Mouse (Mus musculus) forebrain, postnatal 0 days (tissue): ENCODE results near the gene Dnah7c. TPM values are rescaled to one million over a fixed set of nuclear protein-coding genes. Genes with fewer than 3 reads are reported as not detected.
A peak's percentile ranks its signal among the peaks of the same experiment; 100 is the strongest.
"Not testable (repeated sequence)": the region's sequence is repeated elsewhere in the genome, so short reads cannot be mapped to it uniquely, and the experiment has no call there.

Experiments
- ATAC-seq: fragments of 200-750 bp; cut with Nextera tagmentation; 2 replicates; pipeline ENCODE4 v1.8.0; 2017; ENCODE audit warnings: mild to moderate bottlenecking, moderate library complexity
- DNase-seq: peaks from one replicate; pipeline ENCODE4 v3.0.0-alpha.2; 2015
- H3K27ac ChIP-seq: fragments of 300-500 bp; sonication (generic); 2 replicates; pipeline ENCODE4 v1.5.1; 2014; ENCODE audit warnings: low read depth, mild to moderate bottlenecking, antibody characterized with exemption, low read length, moderate library complexity, mixed read lengths
- H3K27me3 ChIP-seq: fragments of 300-500 bp; sonication (generic); 2 replicates; pipeline ENCODE4 v1.6.1; 2014; ENCODE audit warnings: mild to moderate bottlenecking, low read length, mixed read lengths; ENCODE audit not compliant: insufficient read depth
- H3K36me3 ChIP-seq: fragments of 300-500 bp; sonication (generic); 2 replicates; pipeline ENCODE4 v1.6.1; 2014; ENCODE audit warnings: mild to moderate bottlenecking, moderate library complexity; ENCODE audit not compliant: insufficient read depth
- H3K4me1 ChIP-seq: fragments of 300-500 bp; sonication (generic); 2 replicates; pipeline ENCODE4 v1.6.1; 2014; ENCODE audit warnings: antibody characterized with exemption; ENCODE audit not compliant: insufficient read depth
- H3K4me2 ChIP-seq: fragments of 300-500 bp; sonication (generic); 2 replicates; pipeline ENCODE4 v1.6.1; 2014; ENCODE audit warnings: low read depth, mild to moderate bottlenecking, moderate library complexity
- H3K4me3 ChIP-seq: fragments of 300-500 bp; sonication (generic); 2 replicates; pipeline ENCODE4 v1.5.1; 2014; ENCODE audit warnings: low read depth, low read length, mixed read lengths
- H3K9ac ChIP-seq: fragments of 300-500 bp; sonication (generic); 2 replicates; pipeline ENCODE4 v1.6.1; 2014; ENCODE audit warnings: mild to moderate bottlenecking
- H3K9me3 ChIP-seq: fragments of 300-500 bp; sonication (generic); 2 replicates; pipeline ENCODE4 v1.6.1; 2016; ENCODE audit warnings: low read length
- CTCF ChIP-seq: sonication (generic); IDR thresholded peaks from 2 replicates; pipeline ENCODE4 v1.5.1; 2016; ENCODE audit warnings: antibody characterized with exemption, control low read depth, low read depth
- WGBS: fragments of 180-500 bp; shearing (Covaris S2); extraction: QIAGEN DNeasy Blood & Tissue Kit; methylation state at CpG from one replicate; pipeline ENCODE4 v1.1.7; 2014; 5-methylcytosine and 5-hydroxymethylcytosine counted together
- polyA plus RNA-seq: library from polyadenylated mRNA; unstranded; fragments of >200 nt; fragmentation: Nextera tagmentation; extraction: Ambion mirVana; gene quantifications from 2 replicates; pipeline ENCODE4 v1.2.1, GENCODE M21; 2015
- total RNA-seq: library from RNA; depleted of rRNA; stranded (reverse); fragments of >200 nt; gene quantifications from 2 replicates; pipeline ENCODE4 v1.2.3, GENCODE M21; 2014; rRNA removed

The Dnah7c gene
- 0.62 and 0.71 TPM in 2 replicates for total RNA-seq
- 0.14 and 0.16 TPM in 2 replicates for polyA plus RNA-seq

- no peak within 1 kb of the TSS for H3K27ac ChIP-seq
- H3K4me2 ChIP-seq: peak within 1 kb of the TSS; percentile 74
- DNase-seq (peak; percentile 67), ATAC-seq (peak; percentile 90)
- no peaks in the 10 kb centered on the region for H3K27me3 ChIP-seq
- H3K9me3 ChIP-seq: no peaks in the 10 kb centered on the region
- 0 out of 2 replicates have a peak, but pooled peaks cover 4% of the 10 kb centered on the region for H3K4me1 ChIP-seq
- peak within 1 kb of the TSS; percentile 57 for H3K9ac ChIP-seq
- peak; percentile 55 for TF ChIP-seq CTCF
- 8% methylated on average over 30 of the region's 30 CpGs for WGBS
- H3K36me3 ChIP-seq: no peaks in the 10 kb centered on the region
- H3K4me3 ChIP-seq: peak within 1 kb of the TSS; percentile 45
These were observed at the start of gene Dnah7c for GRCm38 (mm10) chr1:46425137-46425925. Gene Dnah7c (plus strand): TSS chr1:46425592.

- not testable (repeated sequence) for H3K27ac ChIP-seq, H3K9ac ChIP-seq, H3K4me1 ChIP-seq, H3K27me3 ChIP-seq, H3K4me3 ChIP-seq, H3K4me2 ChIP-seq, H3K9me3 ChIP-seq, H3K36me3 ChIP-seq, DNase-seq, ATAC-seq
- WGBS: 91% methylated on average over 3 of the region's 3 CpGs
These were observed 44.8 kb upstream of the Dnah7c start for GRCm38 (mm10) chr1:46380641-46381040.

GRCm38 (mm10) chr1:46394681-46395297 lies 30.6 kb upstream of the Dnah7c start:
- not testable (repeated sequence) for H3K4me3 ChIP-seq, H3K9ac ChIP-seq, DNase-seq, H3K4me2 ChIP-seq, H3K9me3 ChIP-seq, H3K4me1 ChIP-seq, H3K27me3 ChIP-seq, H3K36me3 ChIP-seq, H3K27ac ChIP-seq
- ATAC-seq: peak; percentile 51; the same call in 1 of the 2 replicates
- WGBS: 23% methylated on average over 3 of the region's 4 CpGs

GRCm38 (mm10) chr1:46408324-46409115 lies 16.9 kb upstream of the Dnah7c start:
- Histone ChIP-seq H3K9ac (no peak overlapping the region), H3K4me1 (no peaks in the 10 kb centered on the region), H3K4me2 (no peak overlapping the region), H3K27me3 (no peaks in the 10 kb centered on the region), H3K9me3 (no peaks in the 10 kb centered on the region), H3K4me3 (no peak overlapping the region), H3K36me3 (no peaks in the 10 kb centered on the region), H3K27ac (no peak overlapping the region)
- DNase-seq: no peak
- ATAC-seq: no peak
- WGBS: 87% methylated on average over 6 of the region's 6 CpGs
- TF ChIP-seq CTCF: no peak

- not testable (repeated sequence) for ATAC-seq, H3K9ac ChIP-seq, DNase-seq, H3K4me3 ChIP-seq, H3K27me3 ChIP-seq, H3K4me2 ChIP-seq, H3K36me3 ChIP-seq, H3K4me1 ChIP-seq, H3K27ac ChIP-seq, H3K9me3 ChIP-seq
- WGBS: 94% methylated on average over 7 of the region's 7 CpGs
These were observed 10.6 kb upstream of the Dnah7c start for GRCm38 (mm10) chr1:46414798-46415197.

GRCm38 (mm10) chr1:46416946-46417345 lies 8.4 kb upstream of the Dnah7c start:
- H3K4me2 ChIP-seq, H3K27me3 ChIP-seq, ATAC-seq, H3K36me3 ChIP-seq, H3K9ac ChIP-seq, DNase-seq, H3K4me1 ChIP-seq, H3K4me3 ChIP-seq, H3K9me3 ChIP-seq, H3K27ac ChIP-seq: not testable (repeated sequence)
- peak; percentile 46 for TF ChIP-seq CTCF
- WGBS: 25% methylated on average over 3 of the region's 3 CpGs

GRCm38 (mm10) chr1:46418966-46419365 lies 6.4 kb upstream of the Dnah7c start:
- not testable (repeated sequence) for H3K27ac ChIP-seq, H3K4me1 ChIP-seq, H3K4me3 ChIP-seq, H3K4me2 ChIP-seq, DNase-seq, H3K27me3 ChIP-seq, H3K9ac ChIP-seq, H3K36me3 ChIP-seq, H3K9me3 ChIP-seq
- peak; percentile 82 for ATAC-seq
- 10% methylated on average over 2 of the region's 4 CpGs for WGBS
